In the genomic region with DNA sequence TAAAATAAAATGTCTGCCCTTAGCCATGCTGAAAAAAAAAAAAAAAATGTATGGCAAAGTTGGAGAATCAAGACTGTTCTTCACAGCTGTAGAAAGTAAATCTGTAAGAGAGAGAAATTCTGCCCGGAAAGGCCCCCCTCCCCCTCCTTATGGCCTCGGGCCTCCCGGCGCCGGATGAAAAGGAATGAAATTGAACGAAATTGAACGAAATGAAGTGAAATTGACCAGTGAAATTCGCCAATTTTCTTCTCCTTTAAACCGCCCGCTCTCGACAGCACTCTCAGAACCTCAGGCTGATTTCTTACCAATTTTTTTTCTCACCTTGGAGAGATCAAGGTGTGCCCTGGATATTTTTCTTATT, we compare ENCODE assay signal across 22 mouse cellular contexts. TPM values are rescaled to one million over a fixed set of nuclear protein-coding genes. Genes with fewer than 3 reads are reported as not detected.
DNase-seq lines count a peak whose midpoint lies in the region; ATAC-seq and TF ChIP-seq lines count a peak whose summit lies in the region.
"Had no signal": no experiment of that assay in that cellular context is flagged by ENCODE, and none has a peak within 500 bp of the region (broad histone marks: within the 10 kb centered on the region; RNA-seq: fewer than 3 reads in every experiment).

No protein-coding gene starts in this region.

- H3K27ac ChIP-seq in hindbrain, embryonic 10.5 days, result no peak overlapping the region
- no peak overlapping the region for H3K27ac ChIP-seq in hindbrain, embryonic 12.5 days
- H3K27ac ChIP-seq in embryonic facial prominence, embryonic 11.5 days (replicated peaks; ENCODE audit: low read depth, low read length), result no peak overlapping the region
- H3K27ac ChIP-seq in limb, embryonic 13.5 days, result no peak overlapping the region
- H3K27ac ChIP-seq: forebrain, embryonic 15.5 days; neural tube, embryonic 12.5 days had no signal

- under 1% methylated on average over 11 of the region's 11 CpGs for WGBS in hindbrain, embryonic 10.5 days
- under 1% methylated on average over 11 of the region's 11 CpGs for WGBS in hindbrain, embryonic 12.5 days
- WGBS in lung, adult 2 months, result 36% methylated on average over 11 of the region's 11 CpGs
- WGBS in embryonic facial prominence, embryonic 11.5 days, result 1% methylated on average over 11 of the region's 11 CpGs
- 3% methylated on average over 11 of the region's 11 CpGs for WGBS in limb, embryonic 13.5 days

- no peak overlapping the region for H3K4me2 ChIP-seq in hindbrain, embryonic 12.5 days (replicated peaks)
- H3K4me2 ChIP-seq in embryonic facial prominence, embryonic 11.5 days (ENCODE audit: low read depth, low read length), result peak overlapping the region; percentile 71; the same call in 1 of the 2 replicates
- H3K4me2 ChIP-seq in limb, embryonic 13.5 days (replicated peaks), result peak overlapping the region; percentile 56
- H3K4me2 ChIP-seq: forebrain, embryonic 15.5 days; heart, embryonic 12.5 days had no signal

- peak overlapping the region; percentile 27; the same call in 1 of the 2 replicates for H3K4me3 ChIP-seq in hindbrain, embryonic 10.5 days
- H3K4me3 ChIP-seq in hindbrain, embryonic 12.5 days, result no peak overlapping the region
- no peak overlapping the region for H3K4me3 ChIP-seq in lung, adult 2 months (replicated peaks; ENCODE audit: extremely low read depth, low read depth, low read length)
- peak overlapping the region; percentile 37; the same call in 1 of the 2 replicates for H3K4me3 ChIP-seq in embryonic facial prominence, embryonic 11.5 days (ENCODE audit: low read depth, low read length)
- H3K4me3 ChIP-seq in limb, embryonic 13.5 days, result peak overlapping the region; percentile 33; the same call in 1 of the 2 replicates
- H3K4me3 ChIP-seq: forebrain, embryonic 15.5 days; heart, embryonic 12.5 days had no signal

- peaks cover 100% of the 10 kb centered on the region for H3K27me3 ChIP-seq in hindbrain, embryonic 10.5 days (ENCODE audit: insufficient read depth, poor library complexity, severe bottlenecking)
- H3K27me3 ChIP-seq in hindbrain, embryonic 12.5 days, result peaks cover 99% of the 10 kb centered on the region
- H3K27me3 ChIP-seq in embryonic facial prominence, embryonic 11.5 days (ENCODE audit: control insufficient read depth, insufficient read depth, low read length), result peaks cover 56% of the 10 kb centered on the region
- peaks cover 100% of the 10 kb centered on the region for H3K27me3 ChIP-seq in limb, embryonic 13.5 days

- TF ChIP-seq CTCF in lung, adult 2 months (IDR thresholded peaks at IDR 0.05; ENCODE audit: insufficient read depth, low read length), result no peak

- H3K4me1 ChIP-seq in hindbrain, embryonic 10.5 days (replicated peaks), result peaks cover 49% of the 10 kb centered on the region
- peaks cover 26% of the 10 kb centered on the region for H3K4me1 ChIP-seq in hindbrain, embryonic 12.5 days
- H3K4me1 ChIP-seq in lung, adult 2 months (ENCODE audit: control insufficient read depth, insufficient read depth, low read length), result no peaks in the 10 kb centered on the region
- H3K4me1 ChIP-seq in embryonic facial prominence, embryonic 11.5 days (ENCODE audit: control insufficient read depth, insufficient read depth, low read length), result no peaks in the 10 kb centered on the region
- peaks cover 28% of the 10 kb centered on the region for H3K4me1 ChIP-seq in limb, embryonic 13.5 days

- H3K36me3 ChIP-seq in hindbrain, embryonic 10.5 days, result no peaks in the 10 kb centered on the region
- no peaks in the 10 kb centered on the region for H3K36me3 ChIP-seq in hindbrain, embryonic 12.5 days
- H3K36me3 ChIP-seq in embryonic facial prominence, embryonic 11.5 days (replicated peaks; ENCODE audit: control insufficient read depth, insufficient read depth, low read depth, low read length), result no peaks in the 10 kb centered on the region
- H3K36me3 ChIP-seq in limb, embryonic 13.5 days, result no peaks in the 10 kb centered on the region
- H3K36me3 ChIP-seq: forebrain, embryonic 15.5 days; heart, embryonic 12.5 days; neural tube, embryonic 12.5 days had no signal

- no peaks in the 10 kb centered on the region for H3K9me3 ChIP-seq in hindbrain, embryonic 10.5 days
- H3K9me3 ChIP-seq in hindbrain, embryonic 12.5 days (replicated peaks), result no peaks in the 10 kb centered on the region
- H3K9me3 ChIP-seq in embryonic facial prominence, embryonic 11.5 days (replicated peaks; ENCODE audit: control insufficient read depth, low read length), result no peaks in the 10 kb centered on the region
- no peaks in the 10 kb centered on the region for H3K9me3 ChIP-seq in limb, embryonic 13.5 days
- H3K9me3 ChIP-seq: forebrain, embryonic 15.5 days; heart, embryonic 12.5 days; neural tube, embryonic 12.5 days had no signal

- ATAC-seq in hindbrain, embryonic 12.5 days (ENCODE audit: low FRiP score), result no peak
- ATAC-seq in embryonic facial prominence, embryonic 11.5 days (replicated peaks; ENCODE audit: insufficient number of reproducible peaks, low FRiP score, low TSS enrichment, low read depth), result no peak
- no peak for ATAC-seq in limb, embryonic 13.5 days (ENCODE audit: low FRiP score, low read depth)
- ATAC-seq: forebrain, embryonic 15.5 days; inflammation-experienced regulatory T-cells, adult 6 months; liver, postnatal 0 days had no signal

- H3K9ac ChIP-seq in hindbrain, embryonic 12.5 days, result no peak overlapping the region
- H3K9ac ChIP-seq in embryonic facial prominence, embryonic 11.5 days (replicated peaks; ENCODE audit: low read length), result no peak overlapping the region; the same call in 1 of the 2 replicates
- H3K9ac ChIP-seq in limb, embryonic 13.5 days, result no peak overlapping the region
- H3K9ac ChIP-seq: forebrain, embryonic 15.5 days; heart, embryonic 12.5 days; liver, postnatal 0 days; neural tube, embryonic 12.5 days had no signal

- DNase-seq in hindbrain, embryonic 10.5 days (ENCODE audit: low spot score), result no peak
- peak; percentile 16 for DNase-seq in lung, adult 2 months
- no peak for DNase-seq in lung, postnatal 36 days
- peak; percentile 54 for DNase-seq in embryonic facial prominence, embryonic 11.5 days (ENCODE audit: low spot score)
- DNase-seq in frontal cortex, postnatal 25 days (ENCODE audit: low spot score in 2 of 2), result no peak
- DNase-seq in c-Kit-positive CD71-positive TER-119-positive erythroid progenitor cells, embryonic 14.5 days (ENCODE audit: low spot score), result no peak
- DNase-seq: adrenal gland, postnatal 36 days; cerebellum, adult 9-11 months; heart, postnatal 36 days; kidney, postnatal 36 days; liver; liver, postnatal 0 days; right cerebral cortex, postnatal 25 days; thymus, postnatal 14 days had no signal

- no peak for TF ChIP-seq POLR2A in lung, adult 2 months (IDR thresholded peaks at IDR 0.05; ENCODE audit: borderline replicate concordance, extremely low read depth, low read depth, low read length)

RNA-seq across cellular contexts. Expression of a gene that starts 5.3 kb away (rescaled TPM):
- polyA plus RNA-seq in hindbrain, embryonic 10.5 days (2016; fragmentation: Nextera tagmentation; extraction: Ambion mirVana), result 2.2 and 3.1 TPM in 2 replicates
- polyA plus RNA-seq in hindbrain, embryonic 12.5 days (2016; fragmentation: Nextera tagmentation; extraction: Ambion mirVana), result 2.2 and 2.8 TPM in 2 replicates
- polyA plus RNA-seq in lung, adult 2 months (2012; rRNA removed), result 0.53 and 0.77 TPM in 2 replicates
- polyA plus RNA-seq in embryonic facial prominence, embryonic 11.5 days (2014; fragmentation: Nextera tagmentation; extraction: Ambion mirVana), result 2.7 and 3.6 TPM in 2 replicates
- polyA plus RNA-seq in limb, embryonic 13.5 days (2015; fragmentation: Nextera tagmentation; extraction: Ambion mirVana), result 1.3 and 1.9 TPM in 2 replicates
- polyA plus RNA-seq: heart, embryonic 12.5 days; liver, postnatal 0 days had no signal

RNA-seq across cellular contexts. Expression of a gene that starts 22.4 kb away (rescaled TPM):
- polyA plus RNA-seq in hindbrain, embryonic 10.5 days (2016; fragmentation: Nextera tagmentation; extraction: Ambion mirVana), result 0.18 and 0.51 TPM in 2 replicates
- polyA plus RNA-seq in hindbrain, embryonic 12.5 days (2016; fragmentation: Nextera tagmentation; extraction: Ambion mirVana), result not detected in 2 replicates
- polyA plus RNA-seq in lung, adult 2 months (2012; rRNA removed), result not detected in 2 replicates
- 1.1 and 3.1 TPM in 2 replicates for polyA plus RNA-seq in embryonic facial prominence, embryonic 11.5 days (2014; fragmentation: Nextera tagmentation; extraction: Ambion mirVana)
- not detected in 2 replicates for polyA plus RNA-seq in limb, embryonic 13.5 days (2015; fragmentation: Nextera tagmentation; extraction: Ambion mirVana)
- polyA plus RNA-seq: C2C12; forebrain, embryonic 15.5 days; gonadal fat pad, adult 2 months; heart, embryonic 12.5 days; inflammation-experienced regulatory T-cells, adult 6 months; liver, postnatal 0 days; neural tube, embryonic 12.5 days had no signal

Comparison
In these comparisons a context has a peak if more than half of its experiments do, and no peak if none do; other contexts are left out.
1. DNase-seq: peak in lung, adult 2 months (single experiment) and embryonic facial prominence, embryonic 11.5 days (single experiment); none in hindbrain, embryonic 10.5 days (single experiment), lung, postnatal 36 days (single experiment), frontal cortex, postnatal 25 days (0 of 2) and c-Kit-positive CD71-positive TER-119-positive erythroid progenitor cells, embryonic 14.5 days (single experiment).
2. H3K4me3 ChIP-seq: peak in hindbrain, embryonic 10.5 days (single experiment), embryonic facial prominence, embryonic 11.5 days (single experiment) and limb, embryonic 13.5 days (single experiment); none in hindbrain, embryonic 12.5 days (single experiment) and lung, adult 2 months (single experiment).